Mouse (Mus musculus): ENCODE measurements at regions not wholly inside any gene's neighbourhood (a gene's known extent, or its start where the extent isn't known, plus 50 kb on each side); places are given as distances from the start of the nearest gene placed in this dataset.

DNA sequence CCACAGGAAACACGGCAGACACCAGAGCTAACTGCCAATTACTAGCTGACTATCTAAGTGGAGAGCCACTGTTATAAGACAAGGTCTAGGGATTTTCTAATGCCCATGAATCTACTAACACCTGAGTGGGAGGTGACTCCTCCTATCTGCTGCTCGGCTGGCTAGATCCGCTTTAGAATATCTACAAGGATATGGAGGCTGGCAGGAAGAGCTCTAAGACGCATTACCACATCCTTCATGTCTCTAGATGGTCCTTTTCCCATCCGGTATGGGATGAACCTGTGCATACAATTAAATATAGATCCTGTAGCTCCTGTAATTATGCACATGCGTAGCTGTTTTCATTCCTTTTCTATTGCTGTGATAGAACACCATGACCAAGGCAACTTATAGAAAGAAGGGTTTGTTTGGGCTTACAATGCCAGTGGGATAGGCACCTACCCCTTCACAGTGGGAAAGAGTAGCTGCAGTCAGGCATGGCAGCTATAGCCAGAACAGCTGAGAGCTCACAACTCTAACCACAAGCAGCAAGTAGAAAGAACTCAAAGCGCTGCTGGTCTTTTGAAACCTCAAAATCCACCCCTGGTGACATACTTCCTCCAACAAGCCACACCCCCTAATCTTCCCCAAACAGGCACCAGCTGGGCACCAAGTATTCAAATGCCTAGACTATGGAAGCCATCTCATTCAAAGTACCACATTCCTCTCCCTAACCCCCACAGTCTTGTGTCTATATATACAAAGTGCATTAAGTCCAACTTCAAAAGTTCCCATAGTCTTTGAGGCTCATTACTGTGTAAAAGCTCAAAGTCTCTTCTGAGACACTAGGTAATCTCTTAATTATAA lies 319.3 kb downstream of the H2al1j start:
- no peak for DNase-seq (ENCODE audit: inconsistent age in 2 of 2, low spot score in 1 of 2)

- no peak for DNase-seq (ENCODE audit: inconsistent age in 2 of 2, low spot score in 1 of 2)
These were observed 319.9 kb downstream of the H2al1j start for GRCm38 (mm10) chrX:11647527-11647836.

- DNase-seq (ENCODE audit: inconsistent age in 2 of 2, low spot score in 1 of 2): no peak
These were observed 325.7 kb downstream of the H2al1j start for GRCm38 (mm10) chrX:11653336-11653735.

GRCm38 (mm10) chrX:11654976-11655375 lies 327.4 kb downstream of the H2al1j start:
- DNase-seq (ENCODE audit: inconsistent age in 2 of 2, low spot score in 1 of 2): no peak

DNA sequence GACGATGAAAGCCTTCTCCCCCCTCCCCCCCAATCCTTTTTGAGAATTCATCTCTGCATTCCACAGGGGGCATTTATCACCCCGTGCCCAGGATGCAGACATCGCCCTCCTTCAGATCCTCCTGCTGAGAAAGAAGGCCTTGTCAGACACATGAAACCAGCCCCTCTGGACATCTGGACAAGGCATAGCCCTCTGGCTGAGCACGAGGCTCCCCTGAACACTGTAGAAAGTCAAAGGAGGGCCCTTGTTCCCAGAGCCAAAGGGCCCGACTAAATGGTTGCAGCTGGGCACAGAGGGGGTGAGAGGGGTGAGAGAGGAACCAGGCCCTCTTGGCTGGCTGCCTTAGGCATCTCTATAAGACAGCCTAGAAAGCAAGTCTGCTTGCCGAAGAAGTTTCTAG lies 327.8 kb downstream of the H2al1j start:
- no peak for DNase-seq (ENCODE audit: inconsistent age in 2 of 2, low spot score in 1 of 2)

DNA sequence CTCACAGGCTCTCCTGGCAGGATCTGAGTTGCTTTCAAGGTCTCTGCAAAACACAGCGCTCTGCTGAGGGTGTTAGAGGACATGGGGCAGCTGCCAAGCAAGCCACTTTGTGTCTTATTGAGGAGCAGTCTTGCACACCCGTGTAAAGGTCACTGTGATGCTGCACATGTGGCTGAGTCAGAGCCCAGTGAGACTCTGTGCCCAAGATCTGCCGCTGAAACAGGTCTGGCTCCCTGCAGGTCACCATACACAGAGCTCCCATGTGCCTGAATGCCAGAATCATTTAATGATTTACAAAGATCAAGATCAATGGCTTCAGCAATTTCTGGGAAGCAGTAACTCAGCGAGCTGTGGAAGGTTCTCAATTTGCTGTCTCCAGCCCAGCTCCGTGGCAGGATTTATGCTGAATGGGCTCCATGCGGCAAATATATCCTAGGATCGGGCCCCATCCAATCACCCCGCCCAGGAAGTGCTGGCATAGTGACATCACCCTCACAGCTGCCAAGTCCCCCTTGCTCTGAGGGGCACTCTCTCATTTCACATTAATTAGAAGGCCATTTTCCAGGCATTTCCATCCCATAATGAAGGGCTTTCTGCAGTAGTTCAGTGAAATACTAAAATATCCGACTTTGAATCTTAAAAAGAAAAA lies 330.1 kb downstream of the H2al1j start:
- peak; percentile 22 to 49 for DNase-seq (ENCODE audit: inconsistent age in 2 of 2, low spot score in 1 of 2)

DNA sequence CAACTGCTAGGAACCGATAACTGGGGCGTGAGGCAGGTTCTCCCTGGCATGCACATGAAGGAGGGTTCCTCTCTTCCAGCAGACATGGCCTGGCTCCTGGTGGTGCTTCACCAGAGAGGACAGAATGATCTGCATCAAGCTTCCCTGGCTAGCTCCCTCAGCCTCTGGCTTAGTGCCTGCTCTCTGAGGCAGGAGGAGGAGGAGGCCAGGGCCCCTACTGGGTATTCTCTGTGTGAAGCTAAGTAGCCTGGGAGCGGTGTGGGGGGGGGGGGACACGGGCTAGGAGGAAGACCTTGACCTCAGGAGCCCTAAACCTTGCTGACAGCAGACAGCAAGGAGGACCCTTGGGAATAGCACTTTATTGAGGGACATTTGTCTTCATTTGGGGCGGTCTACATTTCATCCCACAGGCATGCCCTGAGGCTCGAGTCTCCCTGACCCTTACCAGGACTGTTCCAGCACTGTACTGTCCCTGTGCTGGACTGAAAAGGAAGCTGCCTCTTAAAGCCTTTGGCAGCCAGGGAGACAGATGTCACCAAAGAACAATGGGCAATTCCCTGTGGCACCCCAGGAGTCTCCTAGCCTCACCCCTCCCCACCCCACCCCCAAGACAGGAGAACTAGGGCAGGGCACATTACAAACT lies 335.7 kb downstream of the H2al1j start:
- peak; percentile 7 to 26 for DNase-seq (ENCODE audit: inconsistent age in 2 of 2, low spot score in 1 of 2)

DNA sequence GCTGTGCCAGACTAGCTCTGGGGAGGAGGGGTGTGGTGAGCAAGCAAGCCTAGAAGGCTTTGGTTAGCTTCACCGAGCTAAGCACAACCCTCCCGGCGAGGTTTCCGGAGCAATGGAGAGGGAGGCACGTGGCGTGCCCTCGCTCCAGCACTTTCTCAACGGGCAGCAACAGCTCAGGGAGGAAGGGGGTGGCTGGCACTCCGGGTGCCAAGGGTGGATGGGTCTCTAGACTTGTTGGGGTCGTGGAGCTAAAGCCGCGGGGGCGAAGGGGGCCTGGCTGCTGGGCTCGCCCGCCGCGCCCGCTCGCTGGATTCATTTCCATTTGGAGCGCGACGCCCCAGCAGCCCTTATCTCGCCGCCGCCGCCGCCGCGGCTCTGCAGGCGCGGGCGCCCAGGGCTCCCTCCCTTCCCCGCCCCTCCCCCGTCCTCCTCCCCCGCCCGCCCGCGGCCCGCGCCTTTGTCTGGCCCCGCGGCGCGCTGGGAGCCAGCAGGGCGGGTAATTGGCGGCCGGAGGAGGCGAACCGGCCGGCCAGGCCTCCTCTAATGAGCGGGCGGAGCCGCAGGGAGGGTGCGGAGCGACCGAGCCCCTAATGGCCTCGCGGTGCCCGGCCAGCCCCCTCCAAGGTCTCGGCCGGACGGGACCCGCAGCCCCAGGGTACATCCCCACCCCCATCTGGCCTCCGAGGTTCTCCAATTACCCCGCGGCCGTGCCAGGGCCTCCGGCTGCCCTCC lies 336.9 kb downstream of the H2al1j start:
- DNase-seq (ENCODE audit: inconsistent age in 2 of 2, low spot score in 1 of 2): peak; percentile 53 to 80

GRCm38 (mm10) chrX:11665077-11665974 lies 337.7 kb downstream of the H2al1j start:
- DNase-seq (ENCODE audit: inconsistent age in 2 of 2, low spot score in 1 of 2): peak; percentile 9 to 36

- peak in 1 of 2 experiments; percentile 50 for DNase-seq (ENCODE audit: inconsistent age in 2 of 2, low spot score in 1 of 2)
These were observed 338.9 kb downstream of the H2al1j start for GRCm38 (mm10) chrX:11666517-11666916.

DNA sequence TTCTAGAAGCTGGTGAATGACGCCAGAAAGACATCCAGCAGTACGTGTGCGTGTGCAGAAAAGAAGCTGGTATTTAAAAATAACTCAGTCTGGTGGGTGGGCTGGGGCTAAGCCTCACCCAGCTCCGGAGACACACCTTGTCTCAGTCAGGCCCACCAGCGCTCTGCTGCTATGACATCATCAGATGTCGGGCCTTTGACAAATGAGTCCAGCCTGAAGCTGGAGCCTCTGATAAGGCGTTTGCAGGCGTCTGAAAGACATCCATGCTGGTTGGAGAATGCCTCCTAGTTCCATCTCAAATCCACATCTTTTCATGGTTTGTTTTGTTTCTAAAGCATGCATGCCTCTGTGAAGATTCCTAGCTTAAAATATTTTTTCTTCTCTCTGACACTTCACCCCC lies 344.2 kb downstream of the H2al1j start:
- DNase-seq (ENCODE audit: inconsistent age in 2 of 2, low spot score in 1 of 2): no peak

DNA sequence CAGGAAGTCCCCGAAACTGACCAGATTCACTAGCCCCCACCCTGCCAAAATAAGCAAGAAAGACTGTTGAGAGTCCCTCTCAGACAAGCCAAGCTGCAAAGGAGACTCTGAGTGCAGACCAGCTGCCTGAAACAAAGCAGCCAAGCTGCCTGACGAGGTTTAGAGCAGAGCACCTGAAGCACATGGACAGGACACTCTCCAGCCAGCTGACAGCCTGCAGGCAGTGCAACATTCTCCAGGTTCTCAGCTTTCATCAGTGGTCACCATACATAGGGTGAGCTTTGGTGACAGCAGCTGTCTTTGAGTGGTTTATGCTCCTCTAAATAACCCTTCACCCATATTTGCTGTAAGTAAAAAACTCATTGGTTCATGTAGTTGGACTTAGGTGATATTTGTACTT lies 350.5 kb downstream of the H2al1j start:
- no peak for DNase-seq (ENCODE audit: inconsistent age in 2 of 2, low spot score in 1 of 2)

- no peak for DNase-seq (ENCODE audit: inconsistent age in 2 of 2, low spot score in 1 of 2)
These were observed 353.7 kb downstream of the H2al1j start for GRCm38 (mm10) chrX:11681274-11681673.

GRCm38 (mm10) chrX:11689989-11690405 lies 362.4 kb downstream of the H2al1j start:
- no peak for DNase-seq (ENCODE audit: inconsistent age in 2 of 2, low spot score in 1 of 2)

DNA sequence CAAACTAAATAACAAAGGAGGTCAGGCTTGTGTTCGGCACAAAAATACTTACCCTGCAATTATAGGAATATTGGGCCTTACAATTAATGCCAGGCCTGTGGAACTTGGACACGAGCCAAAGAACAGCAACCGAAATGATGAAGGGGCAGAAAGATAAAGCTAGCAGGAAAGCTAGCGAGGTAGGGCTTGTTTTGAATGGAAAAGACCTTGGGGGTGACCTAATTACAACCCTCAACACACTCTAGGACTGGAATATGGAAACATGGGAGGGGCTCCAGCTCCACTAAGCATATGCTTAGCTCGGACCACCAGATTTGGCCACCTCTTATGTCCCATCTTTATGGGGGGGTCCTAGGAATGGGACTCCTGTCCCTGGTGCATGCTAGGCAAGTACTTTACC lies 362.8 kb downstream of the H2al1j start:
- peak in 1 of 2 experiments; percentile 39 for DNase-seq (ENCODE audit: inconsistent age in 2 of 2, low spot score in 1 of 2)

GRCm38 (mm10) chrX:11691019-11691418 lies 363.4 kb downstream of the H2al1j start:
- no peak for DNase-seq (ENCODE audit: inconsistent age in 2 of 2, low spot score in 1 of 2)

DNA sequence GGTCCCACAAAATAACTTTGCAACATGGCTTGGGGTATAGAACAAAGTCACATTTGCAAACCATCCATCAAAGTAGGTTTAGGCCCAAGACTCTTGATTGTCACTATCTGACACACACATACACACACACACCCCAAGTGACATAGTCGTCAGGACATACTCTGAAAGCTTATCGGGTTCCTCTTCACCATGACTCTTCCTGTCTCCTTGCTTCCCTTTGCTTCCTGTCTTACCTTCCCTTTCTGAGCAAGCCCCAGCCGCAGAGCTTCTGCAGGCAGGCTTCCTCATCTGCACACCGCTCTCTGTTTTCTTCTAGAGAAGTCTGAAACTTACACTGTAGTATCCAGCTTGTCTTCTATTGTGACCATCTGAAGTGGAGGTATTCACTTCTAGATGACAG lies 368.9 kb downstream of the H2al1j start:
- DNase-seq (ENCODE audit: inconsistent age in 2 of 2, low spot score in 1 of 2): no peak

DNA sequence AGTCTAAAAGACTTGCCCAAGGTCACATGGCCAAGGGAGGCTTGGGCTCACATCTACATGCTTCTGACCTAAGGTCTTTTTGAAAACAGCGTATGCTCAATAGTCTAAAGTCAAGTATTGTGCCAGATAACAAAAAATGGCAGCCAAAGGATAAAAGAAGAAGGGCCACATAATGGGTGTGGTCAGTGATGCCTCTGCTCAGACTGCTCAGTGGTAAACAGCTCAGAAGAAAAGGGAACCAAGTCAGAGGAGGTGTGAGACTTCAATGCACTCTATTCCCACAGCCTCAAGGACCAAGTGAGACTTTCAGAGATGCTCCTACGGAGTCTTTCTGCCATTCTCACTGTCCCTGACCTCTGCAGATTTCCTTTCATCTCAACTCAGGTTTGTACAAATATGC lies 373.5 kb downstream of the H2al1j start:
- DNase-seq (ENCODE audit: inconsistent age in 2 of 2, low spot score in 1 of 2): no peak

DNA sequence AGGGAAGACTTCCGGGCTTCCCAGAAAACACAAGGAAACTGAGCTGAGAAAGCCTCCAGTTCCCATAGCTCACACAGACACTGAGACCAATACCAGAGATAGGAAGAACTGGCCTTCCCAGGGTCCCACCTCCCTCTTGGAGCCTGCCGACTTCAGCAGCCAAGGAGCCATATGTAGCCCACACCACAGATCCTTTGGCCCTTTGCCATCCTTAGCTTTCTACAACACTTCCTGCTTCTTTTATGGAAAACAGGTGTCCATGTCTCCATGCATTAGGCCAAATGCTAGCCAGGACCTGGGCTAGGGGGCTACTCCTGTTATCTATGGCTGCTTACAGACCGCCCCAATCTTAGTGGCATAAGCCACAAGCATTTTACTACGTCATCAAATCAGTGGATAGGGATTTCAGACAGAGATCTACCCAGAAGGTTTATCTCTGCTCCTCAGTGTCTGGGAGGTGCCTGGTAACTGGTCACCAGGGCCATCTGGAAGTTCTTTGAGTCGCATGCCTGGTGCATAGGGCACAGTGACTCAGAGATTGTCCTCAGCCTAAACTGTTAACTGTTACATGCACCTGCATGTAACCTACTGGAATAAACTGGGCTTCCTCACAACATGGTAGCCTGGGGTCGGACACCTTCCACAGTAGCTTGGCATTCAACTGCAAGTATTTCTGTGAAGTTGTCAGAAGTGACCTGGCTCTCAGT lies 378.4 kb downstream of the H2al1j start:
- no peak for DNase-seq (ENCODE audit: inconsistent age in 2 of 2, low spot score in 1 of 2)

DNA sequence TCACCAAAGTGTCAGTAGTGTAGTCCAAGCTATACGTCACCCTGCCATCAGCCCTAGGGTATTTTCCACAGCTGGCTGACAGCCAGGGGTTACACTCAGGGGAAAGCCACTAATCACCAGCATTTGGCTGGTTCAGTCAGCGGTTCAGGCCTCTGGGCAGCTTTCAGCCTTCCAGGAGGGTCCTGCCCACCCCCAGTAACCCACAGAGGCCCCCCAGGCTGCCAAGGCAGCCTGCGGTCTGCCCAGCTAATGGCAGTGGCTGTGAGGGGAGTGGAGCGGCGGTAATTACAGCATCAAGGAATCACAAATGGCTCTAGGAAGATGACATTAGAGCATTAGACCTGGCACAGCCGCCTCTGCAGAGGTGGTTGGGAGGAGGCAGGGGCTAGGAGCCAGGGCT lies 379.7 kb downstream of the H2al1j start:
- DNase-seq (ENCODE audit: inconsistent age in 2 of 2, low spot score in 1 of 2): no peak
